Mouse (Mus musculus) CH12.LX (cell line): ENCODE data around the gene Ackr2. TPM values are rescaled to one million over a fixed set of nuclear protein-coding genes. Genes with fewer than 3 reads are reported as not detected.

ENCODE experiments used
- DNase-seq: peaks from one replicate; pipeline ENCODE4 v3.0.0-alpha.2; 2013; ENCODE audit errors: extremely low read depth
- H3K27ac ChIP-seq: 2 replicates; pipeline ENCODE4 v1.5.1; 2012; ENCODE audit warnings: low read depth, mild to moderate bottlenecking, control low read depth, moderate library complexity; ENCODE audit not compliant: insufficient read depth
- H3K27me3 ChIP-seq: replicated peaks from 2 replicates; pipeline ENCODE3; 2012; ENCODE audit warnings: inconsistent platforms
- H3K36me3 ChIP-seq, 2 experiments: replicated peaks in 1 of 2; 2 replicates each; pipeline versions ENCODE3 to v1.6.1; 2012; ENCODE audit warnings: inconsistent platforms in 1 of 2, low read length in 1 of 2, mild to moderate bottlenecking in 1 of 2, mixed read lengths in 1 of 2, moderate library complexity in 1 of 2; ENCODE audit not compliant: control insufficient read depth in 1 of 2, insufficient read depth in 1 of 2
- H3K4me1 ChIP-seq, 2 experiments: 2 replicates each; pipeline ENCODE4 v1.6.1; 2012; ENCODE audit warnings: inconsistent platforms in 1 of 2, moderate library complexity in 1 of 2; ENCODE audit not compliant: insufficient read depth in 2 of 2, control insufficient read depth in 1 of 2
- H3K4me2 ChIP-seq: 2 replicates; pipeline ENCODE4 v1.6.1; 2012; ENCODE audit warnings: low read depth, mild to moderate bottlenecking, control low read depth; ENCODE audit not compliant: poor library complexity, insufficient read depth, severe bottlenecking
- H3K4me3 ChIP-seq, 3 experiments: fragments of 150-350 bp in 1 of 3; sonication (generic) in 1 of 3; replicated peaks in 1 of 3; 2 replicates each; pipeline versions ENCODE3 to v1.5.1; 2011 to 2012; ENCODE audit warnings: low read depth in 2 of 3, low read length in 2 of 3, mild to moderate bottlenecking in 2 of 3, moderate library complexity in 2 of 3, control low read depth in 1 of 3, improper control_type of control experiment in 1 of 3, inconsistent platforms in 1 of 3, mixed read lengths in 1 of 3; ENCODE audit not compliant: poor library complexity in 1 of 3
- H3K79me2 ChIP-seq: replicated peaks from 2 replicates; pipeline ENCODE4 v1.6.1; 2012; ENCODE audit warnings: mild to moderate bottlenecking, moderate library complexity; ENCODE audit not compliant: control insufficient read depth, poor library complexity, insufficient read depth, severe bottlenecking; ENCODE audit errors: extremely low read depth
- H3K9ac ChIP-seq: 2 replicates; pipeline ENCODE4 v1.6.1; 2012; ENCODE audit warnings: low read depth, mild to moderate bottlenecking, control low read depth, moderate library complexity; ENCODE audit not compliant: insufficient read depth
- H3K9me3 ChIP-seq: replicated peaks from 2 replicates; pipeline ENCODE3; 2012; ENCODE audit warnings: low read length, inconsistent platforms, mixed read lengths
- BHLHE40 ChIP-seq: IDR thresholded peaks from 2 replicates; pipeline ENCODE4 v1.6.1; 2011; ENCODE audit warnings: mild to moderate bottlenecking, low read depth, low read length, improper control_type of control experiment
- CHD1 ChIP-seq: IDR thresholded peaks from 2 replicates; pipeline ENCODE4 v1.6.1; 2012; ENCODE audit warnings: low read depth, low read length, improper control_type of control experiment, inconsistent platforms
- CHD2 ChIP-seq: IDR thresholded peaks from 2 replicates; pipeline ENCODE4 v1.6.1; 2011; ENCODE audit warnings: low read length, improper control_type of control experiment
- CTCF ChIP-seq, 2 experiments: IDR thresholded peaks in 1 of 2; conservative IDR thresholded peaks in 1 of 2; 2 replicates each; pipeline ENCODE4 v1.5.1; 2011 to 2012; ENCODE audit warnings: low read depth in 2 of 2, low read length in 2 of 2, improper control_type of control experiment in 1 of 2, inconsistent platforms in 1 of 2, mild to moderate bottlenecking in 1 of 2, moderate library complexity in 1 of 2
- E2F4 ChIP-seq: IDR thresholded peaks from 2 replicates; pipeline ENCODE4 v1.6.1; 2011; ENCODE audit warnings: low read depth, low read length, improper control_type of control experiment; ENCODE audit not compliant: insufficient replicate concordance
- ELF1 ChIP-seq: IDR thresholded peaks from 2 replicates; pipeline ENCODE4 v1.6.1; 2014; ENCODE audit warnings: low read depth, mild to moderate bottlenecking, inconsistent platforms, low read length, improper control_type of control experiment
- EP300 ChIP-seq: IDR thresholded peaks from 2 replicates; pipeline ENCODE4 v1.6.1; 2011; ENCODE audit warnings: low read length, improper control_type of control experiment
- ETS1 ChIP-seq: conservative IDR thresholded peaks from 2 replicates; pipeline ENCODE4 v1.6.1; 2012; ENCODE audit warnings: low read depth, mild to moderate bottlenecking, inconsistent platforms, low read length, improper control_type of control experiment, moderate library complexity
- GABPA ChIP-seq: IDR thresholded peaks from 2 replicates; pipeline ENCODE4 v1.6.1; 2012; ENCODE audit warnings: low read depth, low read length, improper control_type of control experiment, inconsistent platforms; ENCODE audit not compliant: insufficient replicate concordance
- HCFC1 ChIP-seq: IDR thresholded peaks from 2 replicates; pipeline ENCODE4 v1.6.1; 2012; ENCODE audit warnings: low read depth, mild to moderate bottlenecking, inconsistent platforms, low read length, improper control_type of control experiment
- IRF4 ChIP-seq: IDR thresholded peaks from 2 replicates; pipeline ENCODE4 v1.6.1; 2014; ENCODE audit warnings: low read depth, mild to moderate bottlenecking, inconsistent platforms, low read length, improper control_type of control experiment
- JUND ChIP-seq: conservative IDR thresholded peaks from 2 replicates; pipeline ENCODE4 v1.6.1; 2011; ENCODE audit warnings: low read depth, low read length, improper control_type of control experiment
- KAT2A ChIP-seq: IDR thresholded peaks from 2 replicates; pipeline ENCODE4 v1.6.1; 2012; ENCODE audit warnings: low read length, improper control_type of control experiment, inconsistent platforms; ENCODE audit not compliant: insufficient replicate concordance
- MAFK ChIP-seq: IDR thresholded peaks from 2 replicates; pipeline ENCODE4 v1.6.1; 2011; ENCODE audit warnings: low read length, improper control_type of control experiment; ENCODE audit not compliant: insufficient replicate concordance
- MAX ChIP-seq: IDR thresholded peaks from 2 replicates; pipeline ENCODE4 v1.6.1; 2011; ENCODE audit warnings: low read length, improper control_type of control experiment
- MAZ ChIP-seq: IDR thresholded peaks from 2 replicates; pipeline ENCODE4 v1.6.1; 2012; ENCODE audit warnings: low read depth, mild to moderate bottlenecking, inconsistent platforms, low read length, improper control_type of control experiment, moderate library complexity
- MEF2A ChIP-seq: IDR thresholded peaks from 2 replicates; pipeline ENCODE4 v1.6.1; 2014; ENCODE audit warnings: low read depth, mild to moderate bottlenecking, inconsistent platforms, low read length, improper control_type of control experiment, borderline replicate concordance
- MXI1 ChIP-seq: IDR thresholded peaks from 2 replicates; pipeline ENCODE4 v1.6.1; 2011; ENCODE audit warnings: mild to moderate bottlenecking, low read depth, low read length, improper control_type of control experiment
- MYC ChIP-seq: IDR thresholded peaks from 2 replicates; pipeline ENCODE4 v1.6.1; 2011; ENCODE audit warnings: low read depth, mild to moderate bottlenecking, improper control_type of control experiment, low read length
- NELFE ChIP-seq: IDR thresholded peaks from 2 replicates; pipeline ENCODE4 v1.6.1; 2011; ENCODE audit warnings: low read depth, low read length, improper control_type of control experiment
- NRF1 ChIP-seq: IDR thresholded peaks from 2 replicates; pipeline ENCODE4 v1.6.1; 2014; ENCODE audit warnings: low read depth, mild to moderate bottlenecking, inconsistent platforms, low read length, improper control_type of control experiment, moderate library complexity
- PAX5 ChIP-seq: IDR thresholded peaks from 2 replicates; pipeline ENCODE4 v1.6.1; 2012; ENCODE audit warnings: low read length, inconsistent platforms, mixed read lengths
- POLR2A ChIP-seq: IDR thresholded peaks from 2 replicates; pipeline ENCODE4 v1.6.1; 2011; ENCODE audit warnings: low read depth, mild to moderate bottlenecking, improper control_type of control experiment, low read length
- POLR2AphosphoS2 ChIP-seq: IDR thresholded peaks from 2 replicates; pipeline ENCODE4 v1.6.1; 2011; ENCODE audit warnings: low read depth, low read length, improper control_type of control experiment
- RAD21 ChIP-seq: IDR thresholded peaks from 2 replicates; pipeline ENCODE4 v1.6.1; 2011; ENCODE audit warnings: low read depth, mild to moderate bottlenecking, low read length, improper control_type of control experiment, moderate library complexity
- RCOR1 ChIP-seq: conservative IDR thresholded peaks from 2 replicates; pipeline ENCODE4 v1.6.1; 2012; ENCODE audit warnings: low read depth, mild to moderate bottlenecking, inconsistent platforms, low read length, improper control_type of control experiment
- SIN3A ChIP-seq: IDR thresholded peaks from 2 replicates; pipeline ENCODE4 v1.6.1; 2012; ENCODE audit warnings: low read length, improper control_type of control experiment, inconsistent platforms
- SMC3 ChIP-seq: IDR thresholded peaks from 2 replicates; pipeline ENCODE4 v1.6.1; 2011; ENCODE audit warnings: low read depth, low read length, improper control_type of control experiment
- TBP ChIP-seq: conservative IDR thresholded peaks from 2 replicates; pipeline ENCODE4 v1.6.1; 2011; ENCODE audit warnings: low read depth, low read length, improper control_type of control experiment
- TCF12 ChIP-seq: IDR thresholded peaks from 2 replicates; pipeline ENCODE4 v1.6.1; 2014; ENCODE audit warnings: low read depth, mild to moderate bottlenecking, inconsistent platforms, low read length, improper control_type of control experiment
- UBTF ChIP-seq: IDR thresholded peaks from 2 replicates; pipeline ENCODE4 v1.6.1; 2012; ENCODE audit warnings: low read depth, mild to moderate bottlenecking, inconsistent platforms, low read length, improper control_type of control experiment, moderate library complexity
- USF1 ChIP-seq: IDR thresholded peaks from 2 replicates; pipeline ENCODE4 v1.6.1; 2014; ENCODE audit warnings: low read depth, mild to moderate bottlenecking, inconsistent platforms, low read length, improper control_type of control experiment
- USF2 ChIP-seq: conservative IDR thresholded peaks from 2 replicates; pipeline ENCODE4 v1.6.1; 2011; ENCODE audit warnings: low read depth, low read length, improper control_type of control experiment
- ZC3H11A ChIP-seq: IDR thresholded peaks from 2 replicates; pipeline ENCODE4 v1.6.1; 2012; ENCODE audit warnings: low read depth, mild to moderate bottlenecking, inconsistent platforms, low read length, improper control_type of control experiment
- ZKSCAN1 ChIP-seq: IDR thresholded peaks from 2 replicates; pipeline ENCODE4 v1.6.1; 2012; ENCODE audit warnings: low read depth, inconsistent platforms, low read length, improper control_type of control experiment, borderline replicate concordance
- ZMIZ1 ChIP-seq: IDR thresholded peaks from 2 replicates; pipeline ENCODE4 v1.6.1; 2012; ENCODE audit warnings: low read depth, mild to moderate bottlenecking, inconsistent platforms, low read length, improper control_type of control experiment
- ZNF384 ChIP-seq: IDR thresholded peaks from 2 replicates; pipeline ENCODE4 v1.6.1; 2012; ENCODE audit warnings: low read depth, low read length, improper control_type of control experiment, inconsistent platforms
- dilution Hi-C: fragments of 300-500 bp; cut with MboI; formaldehyde crosslinking; loops from 2 replicates; pipeline ENCODE4 v1.14.3; 2020; ENCODE audit warnings: low sequenced_read_pairs; ENCODE audit not compliant: extremely low pct_unique_long_range_greater_than_20kb, extremely low pct_ligation_motif_present
- in situ Hi-C: fragments of 300-500 bp; cut with MboI; formaldehyde crosslinking; loops from 3 replicates; pipeline ENCODE4 v1.14.3; 2019; ENCODE audit warnings: low sequenced_read_pairs, low pct_ligation_motif_present, low pct_unique_long_range_greater_than_20kb, mixed read lengths
- polyA plus RNA-seq: library from polyadenylated mRNA; unstranded; fragments of >175 nt; gene quantifications from 2 replicates; pipeline ENCODE4 v1.2.1, GENCODE M21; 2012; ENCODE audit warnings: low read depth; ENCODE audit not compliant: insufficient read length
- total RNA-seq, 2 experiments: library from RNA; depleted of rRNA; stranded (reverse); fragments of 300-350 nt in 1 of 2; fragments of >200 nt in 1 of 2; gene quantifications; 2 replicates each; pipeline ENCODE4 v1.2.3; 2012 to 2014

Ackr2 gene
- total and polyA plus RNA-seq, 3 experiments = 2.9 to 13.9 (median 9.8) TPM

DNA sequence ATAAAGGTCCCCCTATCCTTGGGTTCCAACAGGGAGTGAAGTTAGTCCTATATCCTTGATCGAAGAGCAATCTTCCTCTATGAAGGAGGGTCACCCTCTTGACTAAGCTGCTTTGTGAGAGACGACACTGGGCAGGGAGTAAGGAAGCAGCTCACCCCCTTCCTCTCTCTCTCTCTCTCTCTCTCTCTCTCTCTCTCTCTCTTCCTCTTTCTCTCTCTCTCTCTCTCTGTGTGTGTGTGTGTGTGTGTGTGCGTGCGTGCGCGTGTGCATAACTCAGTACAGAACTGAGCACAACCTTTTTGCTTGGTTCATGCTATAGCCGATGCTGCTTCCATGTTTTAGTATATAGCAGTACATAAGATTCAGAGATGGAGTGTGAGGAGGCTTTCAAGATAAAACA is 6.8 kb downstream of the Ackr2 start:
- H3K4me2 ChIP-seq = peak overlapping the region; percentile 49; the same call in 1 of the 2 replicates
- TF ChIP-seq ZMIZ1 (no peak), USF2 (no peak), MXI1 (no peak), ZKSCAN1 (no peak), MAX (no peak), USF1 (no peak), RCOR1 (no peak), NELFE (no peak), BHLHE40 (peak; percentile 60), CHD2 (no peak), E2F4 (no peak), UBTF (no peak), MYC (no peak), GABPA (no peak), TBP (no peak), PAX5 (no peak), MAFK (no peak), POLR2A (no peak), JUND (0 out of 2 replicates have a peak, but pooled peaks have one; percentile 16), POLR2AphosphoS2 (no peak), KAT2A (no peak), ZC3H11A (no peak), ELF1 (0 out of 2 replicates have a peak, but pooled peaks have one; percentile 13), HCFC1 (no peak), ZNF384 (no peak), MEF2A (peak; percentile 53; the same call in 1 of the 2 replicates), EP300 (no peak), IRF4 (peak; percentile 47; the same call in 1 of the 2 replicates), SIN3A (no peak), TCF12 (no peak), NRF1 (0 out of 2 replicates have a peak, but pooled peaks have one; percentile 36), CTCF (conservative IDR thresholded peaks at IDR 0.05 in 1 of 2, IDR thresholded peaks at IDR 0.05 in 1 of 2; ENCODE audit: low read depth in 2 of 2, low read length in 2 of 2) (no peak), CHD1 (no peak), SMC3 (no peak), ETS1 (no peak), MAZ (no peak), RAD21 (no peak)
- TF ChIP-seq, all 38 proteins: peak for 6
- DNase-seq = no peak
- Histone ChIP-seq H3K27me3 (no peaks in the 10 kb centered on the region), H3K36me3 (peaks cover 0 to 31% of the 10 kb centered on the region in 2 experiments), H3K79me2 (no peaks in the 10 kb centered on the region), H3K9ac (0 out of 2 replicates have a peak overlapping the region, but pooled peaks have one; percentile 29), H3K4me1 (peaks cover 70 to 98% of the 10 kb centered on the region in 2 experiments), H3K27ac (peak overlapping the region; percentile 77), H3K9me3 (no peaks in the 10 kb centered on the region), H3K4me3 (no peak overlapping the region)
- dilution Hi-C loops = no loop called here
- in situ Hi-C loops = loop anchor here (5.0 kb wide), 1 partner anchor 32 kb away; no protein-coding TSS in a partner anchor
